Mouse (Mus musculus): Measurements from ENCODE around the gene Drc7. TPM values are rescaled to one million over a fixed set of nuclear protein-coding genes. Genes with fewer than 3 reads are reported as not detected.

Drc7 gene
- 0.73 and 1.2 TPM in 2 replicates for total RNA-seq (2023)

DNA sequence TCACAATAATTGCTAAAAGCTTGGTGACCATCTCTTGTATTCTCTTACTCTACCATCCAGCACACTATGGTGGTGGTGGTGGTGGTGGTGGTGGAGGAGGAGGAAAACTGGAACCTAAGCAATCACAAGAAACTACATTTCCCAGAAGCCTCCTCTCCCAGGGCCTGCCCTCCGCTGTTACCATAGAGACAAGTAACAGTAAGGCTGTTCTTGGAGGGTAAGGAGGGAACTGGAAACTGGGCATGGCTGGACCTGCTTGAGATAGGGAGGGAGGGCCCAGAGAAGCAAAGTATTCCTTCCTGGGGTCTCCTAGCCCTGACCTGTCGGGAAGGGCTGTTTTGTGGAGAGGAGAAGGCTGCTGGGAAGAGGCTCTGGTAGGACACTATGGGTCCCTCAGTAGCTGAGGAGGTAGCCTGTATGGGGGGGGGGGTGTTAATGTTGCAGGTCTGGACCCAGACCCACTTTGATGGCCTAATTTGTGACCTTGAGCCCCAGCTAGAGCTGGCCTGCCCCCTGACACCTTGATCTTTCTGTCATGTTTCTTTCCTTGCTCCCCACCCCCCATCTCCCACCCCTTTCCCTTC lies at the start of gene Drc7:
Gene Drc7, plus strand, starts transcription at position 177 of the 584 bp plus-strand sequence.

DNA sequence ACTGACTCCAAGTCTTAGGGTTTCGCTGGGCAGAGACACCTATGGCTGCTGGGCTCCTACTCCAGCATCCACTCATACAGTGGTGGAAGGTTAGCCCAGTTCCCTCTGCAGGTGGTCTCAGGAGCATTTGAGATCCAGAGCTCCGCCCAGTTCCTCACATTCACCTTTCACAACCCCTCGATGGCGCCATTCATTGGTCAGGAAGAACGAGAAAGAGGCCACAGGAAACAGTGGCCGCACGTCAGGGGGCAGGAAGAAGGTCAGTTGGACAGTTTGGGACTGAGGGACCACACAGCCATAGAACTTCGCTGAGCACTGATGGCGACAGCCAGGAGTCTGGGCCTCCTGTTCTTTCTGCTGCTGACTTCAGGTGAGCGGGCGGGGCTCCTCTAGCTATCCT lies 37.5 kb upstream of the Drc7 start, which contains the start of gene Adgrg3:
Gene Adgrg3, plus strand, starts transcription at position 242 of the 400 bp plus-strand sequence.

DNA sequence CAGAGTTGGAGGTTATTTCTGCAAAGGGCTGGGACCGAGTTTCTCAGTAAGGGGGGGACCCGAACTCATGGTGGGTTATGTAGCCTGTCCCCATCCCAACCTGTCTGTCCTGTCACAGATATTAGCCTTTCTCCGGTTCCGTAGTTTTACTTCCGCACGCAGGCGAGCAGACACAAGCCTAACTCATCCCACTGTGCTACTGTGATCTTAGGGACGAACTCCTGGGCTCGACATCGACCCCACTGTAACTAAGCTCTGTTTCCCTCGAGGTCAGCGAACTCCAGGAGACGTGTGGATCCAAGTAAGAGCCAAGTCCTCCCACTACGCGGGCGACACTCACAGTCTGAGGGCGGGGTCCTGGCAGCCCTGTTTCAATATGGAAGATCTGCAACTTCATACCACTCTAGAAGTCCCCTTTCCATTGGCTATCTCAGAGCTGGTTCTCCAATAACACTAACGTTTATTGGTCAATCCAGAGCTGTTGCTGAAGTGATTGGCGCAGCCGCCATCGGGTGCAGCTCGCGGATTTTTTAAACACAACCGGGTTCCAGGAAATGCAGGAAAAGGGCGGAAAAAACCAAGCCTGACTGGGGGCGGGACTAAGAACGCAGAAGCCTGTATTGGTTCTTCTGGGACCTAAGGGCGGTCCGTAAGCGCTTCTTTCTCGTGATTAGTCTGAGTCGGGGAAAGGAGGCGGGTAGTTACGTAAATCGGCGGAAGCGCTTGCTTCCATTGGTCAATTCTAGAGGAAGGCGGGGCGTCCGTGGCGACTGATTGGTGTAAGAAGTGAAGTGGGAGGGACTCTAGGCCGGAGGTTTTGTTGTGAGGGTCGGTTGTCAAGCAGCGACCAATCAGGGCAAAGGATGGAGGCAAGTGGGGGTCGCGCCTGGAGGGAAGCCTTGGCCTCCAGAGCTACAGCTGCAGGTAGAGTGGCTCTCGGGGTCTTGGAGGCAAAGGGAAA lies 25.8 kb downstream of the Drc7 start, which contains the start of gene Katnb1:
Gene Katnb1, plus strand, starts transcription at position 806 of the 961 bp plus-strand sequence.

Other genes starting within 250 kb of the Drc7 start
- gene Ccl17, start 244.7 kb upstream of the Drc7 start, total RNA-seq (2023), result not detected in 2 replicates
- gene Coq9, start 216.8 kb upstream of the Drc7 start, total RNA-seq (2023), result 20.1 and 22.0 TPM in 2 replicates
- gene Ciapin1, start 216.7 kb upstream of the Drc7 start, total RNA-seq (2023), result 44.8 and 46.9 TPM in 2 replicates
- 35.4 and 45.1 TPM in 2 replicates for gene Polr2c, start 197.7 kb upstream of the Drc7 start, total RNA-seq (2023)
- 1.1 and 1.5 TPM in 2 replicates for gene Dok4, start 178.8 kb upstream of the Drc7 start, total RNA-seq (2023)
- gene Ccdc102a, start 137.0 kb upstream of the Drc7 start, total RNA-seq (2023), result 1.8 and 2.9 TPM in 2 replicates
- 9.5 and 12.4 TPM in 2 replicates for gene Adgrg5, start 131.4 kb upstream of the Drc7 start, total RNA-seq (2023)
- 6.2 and 9.2 TPM in 2 replicates for gene Adgrg1, start 80.4 kb upstream of the Drc7 start, total RNA-seq (2023)
- 175 and 211 TPM in 2 replicates for gene Adgrg3, start 37.4 kb upstream of the Drc7 start, total RNA-seq (2023)
- 19.7 and 20.8 TPM in 2 replicates for gene Katnb1, start 26.1 kb downstream of the Drc7 start, total RNA-seq (2023)
- 15.4 and 16.1 TPM in 2 replicates for gene Kifc3, start 147.7 kb downstream of the Drc7 start, total RNA-seq (2023)